Mouse (Mus musculus): Measurements from ENCODE around the gene Itgb4.

- TF ChIP-seq CTCF (IDR thresholded peaks at IDR 0.05; ENCODE audit: extremely low read depth, insufficient read depth, insufficient read length, insufficient replicate concordance) (peak; percentile 56; the same call in 1 of the 2 replicates), POLR2A (IDR thresholded peaks at IDR 0.05; ENCODE audit: low read depth, low read length) (no peak)
These were observed 25.1 kb downstream of the Itgb4 start for GRCm38 (mm10) chr11:115999538-116000143.
